Mouse (Mus musculus) kidney, adult 11 months (tissue): ENCODE measurements around the gene Hunk.

Experiments used
- DNase-seq: peaks from one replicate; pipeline ENCODE4 v3.0.0; 2022

Hunk gene

DNA sequence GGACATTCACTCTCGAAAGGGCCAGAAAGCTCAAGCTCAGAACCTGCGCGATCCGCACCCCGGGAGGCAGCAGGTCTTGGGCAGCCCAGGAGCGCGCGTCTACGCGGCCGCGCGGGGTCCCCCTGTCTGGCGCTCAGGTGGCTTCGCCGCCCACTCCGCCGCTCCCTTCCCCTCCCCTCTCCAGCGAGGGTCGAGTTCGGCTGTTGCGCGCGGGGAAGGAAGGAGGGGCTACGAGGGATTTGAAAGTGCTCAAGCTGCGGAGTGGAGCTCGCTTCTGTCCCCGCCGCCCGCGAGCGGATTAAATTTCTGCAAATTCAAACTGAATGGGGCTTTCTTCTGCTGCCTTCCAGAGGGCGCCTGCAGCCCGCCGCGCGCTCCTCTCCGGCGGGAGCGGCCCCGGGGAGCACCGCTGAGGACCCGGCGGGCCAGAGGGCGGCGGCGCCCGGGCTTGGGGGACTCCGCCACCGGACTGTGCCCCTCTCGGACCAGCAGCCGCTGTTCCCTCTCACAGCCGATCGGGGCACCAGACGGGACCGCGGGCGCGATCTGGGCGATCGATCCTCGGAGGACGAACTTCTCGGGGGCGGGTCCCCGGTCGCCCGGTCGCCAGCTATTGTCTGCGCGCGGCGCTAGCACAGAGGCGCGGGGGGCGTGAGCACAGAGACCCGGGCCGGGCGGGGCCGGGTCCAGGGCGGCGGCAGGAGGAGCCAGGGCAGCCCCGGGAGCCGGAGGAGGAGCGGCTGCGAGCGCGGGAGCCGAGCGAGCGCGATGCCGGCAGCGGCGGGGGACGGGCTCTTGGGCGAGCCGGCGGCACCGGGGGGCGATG is at the start of gene Hunk:
Gene Hunk, plus strand, starts transcription at position 326 of the 826 bp plus-strand sequence.
- DNase-seq, result peak; percentile 28

GRCm38 (mm10) chr16:90339026-90339425 is 46.8 kb upstream of the Hunk start:
- DNase-seq, result no peak

DNA sequence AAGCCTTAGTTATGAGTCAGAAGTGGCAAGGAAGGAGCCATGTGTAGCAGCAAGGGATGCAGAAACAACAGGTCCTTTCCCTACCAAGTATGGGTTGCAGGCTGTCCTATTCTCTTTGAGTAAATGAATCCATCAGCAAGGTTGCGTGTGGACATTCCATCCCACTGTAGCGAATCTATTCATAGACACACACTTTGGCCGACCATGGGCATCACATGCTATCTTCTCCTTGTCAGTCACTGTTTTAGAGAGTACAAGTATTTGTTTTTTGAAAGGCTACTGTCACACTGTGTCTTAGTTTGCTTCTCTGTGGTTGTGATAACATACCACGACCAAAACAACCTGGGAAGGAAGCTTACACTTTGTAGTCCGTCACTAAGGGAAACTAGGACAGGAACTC is 44.7 kb upstream of the Hunk start:
- no peak for DNase-seq

- DNase-seq, result peak; percentile 72
Observed at GRCm38 (mm10) chr16:90349700-90350548, 35.9 kb upstream of the Hunk start.

DNA sequence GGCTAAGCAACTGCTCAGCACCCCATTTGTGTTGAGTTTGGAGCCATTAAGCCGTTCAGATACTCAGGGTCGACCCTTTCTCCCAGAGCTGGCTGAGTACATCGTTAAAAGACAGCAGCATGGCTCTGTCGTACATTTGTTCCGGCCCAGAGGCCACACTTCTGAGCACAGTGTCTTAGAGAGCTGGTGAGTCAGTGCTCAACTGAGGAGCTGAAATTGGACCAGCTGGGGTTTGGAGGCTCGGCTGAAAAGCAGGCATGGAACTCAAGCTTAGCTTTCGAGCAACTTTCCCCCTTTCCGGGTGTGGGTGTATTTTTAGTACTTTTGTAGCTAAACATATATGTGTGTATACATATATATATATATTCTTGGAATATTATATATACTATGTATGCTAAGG is 34.1 kb upstream of the Hunk start:
- DNase-seq, result no peak

GRCm38 (mm10) chr16:90352691-90353090 is 33.1 kb upstream of the Hunk start:
- no peak for DNase-seq

DNA sequence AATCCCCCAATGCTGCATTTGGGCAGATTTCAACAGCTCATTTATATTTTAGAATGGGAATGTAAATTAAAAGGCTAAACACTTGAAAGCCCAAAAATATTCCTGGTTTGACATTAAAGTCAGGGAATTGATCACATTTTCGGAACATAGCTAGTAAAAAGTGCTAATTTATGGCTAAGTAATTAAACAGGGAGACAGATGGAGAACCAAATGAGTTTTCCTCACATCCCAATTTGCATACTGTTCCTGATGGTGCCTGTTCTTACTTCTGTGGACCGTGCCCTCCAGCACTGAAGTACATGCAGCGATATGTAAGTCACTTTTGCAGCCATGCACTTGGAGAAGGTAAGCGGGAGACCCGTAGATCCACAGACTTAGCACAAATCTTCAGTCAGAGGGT is 32.7 kb upstream of the Hunk start:
- DNase-seq, result no peak

DNA sequence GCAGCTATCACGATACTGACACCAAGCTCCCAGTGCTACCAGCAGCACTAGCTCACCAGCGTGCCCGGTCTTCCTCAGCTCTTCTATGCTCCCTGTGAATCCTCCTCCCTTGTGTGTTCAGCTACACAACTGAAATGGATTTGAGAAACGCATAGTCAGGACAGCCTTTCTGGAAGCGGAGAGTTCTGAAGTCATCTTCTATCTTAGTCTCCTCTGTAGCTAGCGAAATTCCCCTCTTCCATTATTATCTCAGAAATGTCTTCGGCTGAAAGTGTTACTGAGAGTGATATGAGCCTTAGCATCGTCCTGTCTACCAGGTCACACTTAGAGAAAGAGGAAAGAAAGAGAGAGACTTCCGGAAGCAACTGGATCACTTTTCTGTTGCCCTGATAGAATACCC is 26.5 kb upstream of the Hunk start:
- no peak for DNase-seq

DNA sequence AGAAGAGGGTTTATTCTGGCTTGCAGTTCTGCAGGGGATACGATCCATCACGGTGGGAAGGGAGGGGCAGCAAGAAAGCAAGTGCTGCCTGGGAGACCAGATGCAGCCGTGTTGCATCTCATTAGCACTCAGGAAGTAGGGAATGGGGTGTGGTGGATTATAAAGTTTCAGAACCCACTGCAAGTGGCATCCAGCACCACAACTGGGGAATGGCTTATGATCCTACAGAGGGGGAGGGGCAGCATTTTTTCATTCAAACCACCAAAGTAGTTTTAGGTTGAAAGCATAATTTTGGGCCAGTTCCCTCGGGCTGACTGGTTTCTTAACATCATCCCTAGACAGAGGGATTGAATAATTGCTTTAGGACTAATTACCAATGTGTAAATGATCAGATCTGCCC is 26.1 kb upstream of the Hunk start:
- DNase-seq, result no peak

DNA sequence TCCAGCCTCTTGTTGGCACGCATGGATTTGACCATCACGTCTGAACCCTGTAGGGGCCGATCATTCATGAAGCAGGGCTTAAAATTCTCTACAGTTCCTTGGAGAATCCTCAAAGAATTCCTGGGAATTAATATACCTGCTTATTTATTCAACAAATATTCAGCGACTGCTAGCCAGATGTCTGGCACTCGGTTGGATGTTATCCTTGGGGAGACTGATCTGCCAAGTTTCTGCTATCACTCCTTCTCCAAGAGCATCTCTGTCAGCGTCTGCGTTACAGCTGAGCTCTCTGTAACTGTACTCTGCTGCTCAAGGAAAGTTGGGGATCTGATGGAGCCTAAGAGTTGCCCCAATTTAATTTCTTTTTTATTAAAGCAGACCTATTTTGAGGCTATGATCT is 25.5 kb upstream of the Hunk start:
- DNase-seq, result no peak

- DNase-seq, result no peak
Observed at GRCm38 (mm10) chr16:90362926-90363325, 22.9 kb upstream of the Hunk start.

GRCm38 (mm10) chr16:90379897-90380296 is 5.9 kb upstream of the Hunk start:
- DNase-seq, result peak; percentile 63

DNA sequence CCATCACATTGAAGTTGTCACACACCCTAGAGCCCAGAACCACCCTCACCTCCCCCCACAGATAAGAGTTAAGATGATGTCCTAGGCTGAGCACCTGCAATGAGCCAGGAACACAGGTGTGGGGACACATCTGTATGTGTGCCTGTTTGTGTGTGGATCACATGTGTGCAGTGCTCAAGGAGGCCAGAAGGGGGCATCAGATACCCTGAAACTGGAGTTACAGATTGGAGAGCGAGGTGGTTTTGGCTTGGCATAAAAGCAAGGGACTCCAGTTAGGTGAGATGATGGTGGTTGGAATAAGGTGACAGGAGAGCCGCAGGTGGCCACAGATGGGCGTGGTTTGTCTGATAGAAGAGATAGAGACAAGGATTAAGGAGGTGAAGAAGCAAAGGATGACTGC is 4.2 kb upstream of the Hunk start:
- no peak for DNase-seq

GRCm38 (mm10) chr16:90382701-90383280 is 3.0 kb upstream of the Hunk start:
- no peak for DNase-seq

- no peak for DNase-seq
Observed at GRCm38 (mm10) chr16:90384058-90384457, 1.8 kb upstream of the Hunk start.

- DNase-seq, result no peak
Observed at GRCm38 (mm10) chr16:90384846-90385245, 967 bp upstream of the Hunk start.

DNA sequence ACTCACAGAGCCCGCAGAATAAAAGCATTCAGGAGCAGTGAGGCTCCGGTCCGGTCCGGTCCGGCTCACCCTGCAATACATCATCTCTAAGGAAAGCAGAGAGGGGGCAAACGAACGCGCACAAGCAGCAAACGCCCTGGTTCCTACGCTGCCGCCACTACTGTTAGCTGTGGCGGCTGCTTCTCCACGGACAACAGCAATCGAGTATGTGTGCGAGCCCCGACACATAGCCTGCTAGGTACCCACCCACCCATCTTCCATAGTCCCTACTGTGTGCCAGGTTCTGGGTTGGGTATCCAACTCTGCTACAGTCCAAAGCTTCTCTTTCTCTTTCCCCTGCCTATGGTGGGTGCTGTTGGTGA is 506 bp upstream of the Hunk start:
- DNase-seq, result no peak

GRCm38 (mm10) chr16:90386514-90387160 is 824 bp downstream of the Hunk start:
- DNase-seq, result no peak

GRCm38 (mm10) chr16:90387161-90387671 is 1.4 kb downstream of the Hunk start:
- DNase-seq, result peak; percentile 61

DNA sequence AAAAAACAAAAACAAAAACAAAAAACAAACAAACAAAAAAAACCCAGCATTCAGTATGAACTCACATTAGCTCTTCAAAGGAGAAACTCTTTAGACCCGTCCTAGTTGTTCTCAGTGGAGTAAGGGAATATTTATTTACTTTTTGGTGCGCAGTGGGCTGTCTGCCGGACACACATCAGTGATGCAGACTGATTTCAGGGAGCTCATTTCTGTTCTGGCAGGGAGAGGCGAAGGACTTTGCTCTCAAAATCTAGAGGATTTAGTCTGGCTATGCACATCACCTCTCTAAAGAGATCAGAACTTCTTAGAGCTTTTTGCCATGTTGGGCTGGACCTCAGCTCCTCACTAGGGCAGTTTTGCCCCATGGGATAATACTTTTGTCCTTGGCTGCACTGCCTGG is 2.1 kb downstream of the Hunk start:
- DNase-seq, result no peak

DNA sequence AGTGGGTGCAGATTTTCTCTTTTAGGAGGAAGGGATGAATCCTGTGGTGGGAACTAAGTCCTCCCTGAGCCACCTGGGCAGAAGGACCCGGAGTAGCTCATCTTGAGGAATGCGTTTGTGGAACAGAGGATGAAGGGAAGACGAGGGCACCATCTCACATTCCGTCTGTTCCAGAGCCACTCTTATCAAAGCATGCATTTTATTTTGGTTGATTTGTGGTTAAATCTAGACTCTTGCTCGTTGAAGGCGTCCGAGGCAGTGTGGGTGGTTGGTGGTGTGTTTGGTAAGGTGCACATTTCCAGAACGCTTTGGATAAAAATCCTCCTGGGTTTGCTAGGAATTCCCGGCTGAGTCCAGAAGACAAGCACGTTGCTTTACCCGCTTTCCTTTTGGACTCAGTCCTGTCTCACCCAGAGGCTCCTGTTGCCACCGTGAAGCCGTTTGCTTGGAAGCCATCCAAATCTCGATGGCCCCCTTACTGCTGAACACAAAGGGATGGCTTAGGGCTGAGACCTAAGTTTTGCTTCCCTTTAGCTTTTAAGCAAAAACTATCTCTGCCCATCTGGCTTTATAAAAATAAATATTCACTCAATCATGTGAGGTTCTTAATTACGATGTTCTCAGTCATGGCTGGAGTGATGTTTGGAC is 3.4 kb downstream of the Hunk start:
- no peak for DNase-seq

- DNase-seq, result no peak
Observed at GRCm38 (mm10) chr16:90390731-90391130, 4.9 kb downstream of the Hunk start.

GRCm38 (mm10) chr16:90394761-90395160 is 8.9 kb downstream of the Hunk start:
- DNase-seq, result peak; percentile 57
